8 mouse cellular contexts compared by ENCODE assay signal in the genomic region with DNA sequence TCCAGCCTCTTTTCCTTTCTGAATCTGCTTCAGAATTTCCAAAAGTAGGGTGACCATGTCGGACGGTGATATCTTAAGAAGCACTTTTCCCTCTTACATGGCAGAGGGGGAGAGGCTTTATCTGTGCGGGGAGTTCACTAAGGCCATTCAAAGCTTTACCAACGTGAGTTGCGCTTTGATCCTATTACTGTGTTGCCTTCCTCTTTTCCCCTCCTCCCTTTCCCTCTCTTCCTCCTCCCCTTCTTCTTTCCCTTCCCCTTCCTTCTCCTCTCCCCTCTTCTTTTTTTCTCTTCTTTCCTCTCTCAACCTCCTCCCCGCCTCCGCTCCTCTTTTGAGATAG. TPM values are rescaled to one million over a fixed set of nuclear protein-coding genes. Genes with fewer than 3 reads are reported as not detected.
A peak's percentile ranks its signal among the peaks of the same experiment; 100 is the strongest.
DNase-seq lines count a peak whose midpoint lies in the region; ATAC-seq and TF ChIP-seq lines count a peak whose summit lies in the region.

No protein-coding gene starts in this region.

- no peaks in the 10 kb centered on the region for H3K36me3 ChIP-seq in liver, adult 2 months (ENCODE audit: control insufficient read depth, insufficient read depth, low read length)
- H3K36me3 ChIP-seq in embryonic facial prominence, embryonic 13.5 days, result no peaks in the 10 kb centered on the region
- no peaks in the 10 kb centered on the region for H3K36me3 ChIP-seq in intestine, postnatal 0 days (ENCODE audit: control insufficient read depth, insufficient read depth)
- H3K36me3 ChIP-seq in neural tube, embryonic 12.5 days, result no peaks in the 10 kb centered on the region

- peaks cover 12% of the 10 kb centered on the region; the same call in 1 of the 2 replicates for H3K4me1 ChIP-seq in liver, adult 2 months (ENCODE audit: control insufficient read depth, insufficient read depth, low read length)
- H3K4me1 ChIP-seq in embryonic facial prominence, embryonic 13.5 days, result peaks cover 9% of the 10 kb centered on the region; the same call in 1 of the 2 replicates
- H3K4me1 ChIP-seq in intestine, postnatal 0 days (replicated peaks; ENCODE audit: control insufficient read depth, insufficient read depth, low read length), result 0 out of 2 replicates have a peak, but pooled peaks cover 4% of the 10 kb centered on the region
- H3K4me1 ChIP-seq in neural tube, embryonic 12.5 days, result peaks cover 13% of the 10 kb centered on the region; the same call in 1 of the 2 replicates

- no peak for TF ChIP-seq CTCF in liver, adult 2 months (IDR thresholded peaks at IDR 0.05; ENCODE audit: low read depth, low read length)
- no peak for TF ChIP-seq CTCF in intestine, postnatal 0 days (IDR thresholded peaks at IDR 0.05; ENCODE audit: low read depth)

- peak overlapping the region; percentile 45 for H3K4me3 ChIP-seq in liver, adult 2 months (ENCODE audit: insufficient read depth, low read depth, low read length)
- peak overlapping the region; percentile 42 for H3K4me3 ChIP-seq in embryonic facial prominence, embryonic 13.5 days
- peak overlapping the region; percentile 39 for H3K4me3 ChIP-seq in intestine, postnatal 0 days (ENCODE audit: low read depth, low read length)
- peak overlapping the region; percentile 36 for H3K4me3 ChIP-seq in neural tube, embryonic 12.5 days

- H3K79me2 ChIP-seq in liver, adult 2 months (ENCODE audit: control insufficient read depth, insufficient read depth, low read length), result no peaks in the 10 kb centered on the region

- no peaks in the 10 kb centered on the region for H3K9me3 ChIP-seq in embryonic facial prominence, embryonic 13.5 days
- H3K9me3 ChIP-seq in intestine, postnatal 0 days (ENCODE audit: control insufficient read depth), result no peaks in the 10 kb centered on the region
- H3K9me3 ChIP-seq in neural tube, embryonic 12.5 days, result no peaks in the 10 kb centered on the region

- no peak for ATAC-seq in embryonic facial prominence, embryonic 13.5 days (ENCODE audit: insufficient number of reproducible peaks, insufficient read depth, low FRiP score, low TSS enrichment, low read depth)
- ATAC-seq in intestine, postnatal 0 days, result peak; percentile 21; the same call in 1 of the 2 replicates
- ATAC-seq in neural tube, embryonic 12.5 days (ENCODE audit: low FRiP score, low read depth), result 0 out of 2 replicates have a peak, but pooled peaks have one; percentile 29

- peak overlapping the region; percentile 33 for H3K27ac ChIP-seq in liver, adult 2 months (replicated peaks; ENCODE audit: insufficient read depth, low read depth, low read length)
- H3K27ac ChIP-seq in embryonic facial prominence, embryonic 13.5 days, result peak overlapping the region; percentile 9; the same call in 1 of the 2 replicates
- no peak overlapping the region; the same call in 1 of the 2 replicates for H3K27ac ChIP-seq in intestine, postnatal 0 days (ENCODE audit: low read depth, low read length)
- no peak overlapping the region for H3K27ac ChIP-seq in neural tube, embryonic 12.5 days

- peak overlapping the region; percentile 64 for H3K4me2 ChIP-seq in embryonic facial prominence, embryonic 13.5 days
- peak overlapping the region; percentile 68 for H3K4me2 ChIP-seq in intestine, postnatal 0 days (replicated peaks; ENCODE audit: low read depth)
- H3K4me2 ChIP-seq in neural tube, embryonic 12.5 days (replicated peaks), result peak overlapping the region; percentile 64

- 25% methylated on average over 7 of the region's 7 CpGs for WGBS in liver, adult 2 months
- WGBS in embryonic facial prominence, embryonic 13.5 days, result 26% methylated on average over 7 of the region's 7 CpGs
- WGBS in intestine, postnatal 0 days, result 25% methylated on average over 7 of the region's 7 CpGs
- 27% methylated on average over 7 of the region's 7 CpGs for WGBS in neural tube, embryonic 12.5 days

- no peak for DNase-seq in liver, adult 2 months (ENCODE audit: extremely low read depth, low read depth, low spot score)
- DNase-seq in liver, result no peak
- no peak for DNase-seq in right cerebral cortex, postnatal 25 days
- no peak for DNase-seq in left cerebral cortex, postnatal 36 days (ENCODE audit: low spot score in 2 of 2)
- DNase-seq in adrenal gland, adult 2 months, result no peak

- intact Hi-C loops in left cerebral cortex, postnatal 36 days (cut with DNase I), result no loop called here

- H3K27me3 ChIP-seq in liver, adult 2 months (ENCODE audit: control insufficient read depth, insufficient read depth, low read length), result no peaks in the 10 kb centered on the region
- H3K27me3 ChIP-seq in embryonic facial prominence, embryonic 13.5 days, result no peaks in the 10 kb centered on the region
- H3K27me3 ChIP-seq in intestine, postnatal 0 days (replicated peaks; ENCODE audit: control insufficient read depth, insufficient read depth, low read length), result no peaks in the 10 kb centered on the region
- H3K27me3 ChIP-seq in neural tube, embryonic 12.5 days (replicated peaks), result no peaks in the 10 kb centered on the region

- TF ChIP-seq POLR2A in liver, adult 2 months (IDR thresholded peaks at IDR 0.05; ENCODE audit: extremely low read depth, insufficient read depth, low read length), result no peak

- peak overlapping the region; percentile 54 for H3K9ac ChIP-seq in liver, adult 2 months (ENCODE audit: low read depth, low read length)
- peak overlapping the region; percentile 65 for H3K9ac ChIP-seq in embryonic facial prominence, embryonic 13.5 days
- H3K9ac ChIP-seq in intestine, postnatal 0 days (ENCODE audit: low read depth, low read length), result no peak overlapping the region
- peak overlapping the region; percentile 10; the same call in 1 of the 2 replicates for H3K9ac ChIP-seq in neural tube, embryonic 12.5 days

RNA-seq across cellular contexts. Expression of a gene that starts 0.3 kb away (rescaled TPM):
- 0.28 and 0.40 TPM in 2 replicates for total RNA-seq in liver, adult 2 months (2014; rRNA removed)
- polyA plus RNA-seq in liver, adult 2 months (2012; rRNA removed), result 0.04 and 0.05 TPM in 2 replicates
- 0.66 and 0.80 TPM in 2 replicates for polyA plus RNA-seq in embryonic facial prominence, embryonic 13.5 days (2015; fragmentation: Nextera tagmentation; extraction: Ambion mirVana)
- 0.18 and 0.22 TPM in 2 replicates for polyA plus RNA-seq in intestine, postnatal 0 days (2015; fragmentation: Nextera tagmentation; extraction: Ambion mirVana)
- polyA plus RNA-seq in neural tube, embryonic 12.5 days (2016; fragmentation: Nextera tagmentation; extraction: Ambion mirVana), result 1.5 and 1.6 TPM in 2 replicates
- under 1 TPM; 0.32 to 0.86 TPM for total RNA-seq in left cerebral cortex, postnatal 36 days (2021)
- total RNA-seq in adrenal gland, adult 2 months (2021), result 10 to 100 TPM in 1 of 2 experiments, 1 to 10 TPM in 1; 3.5 to 11.4 TPM
- polyA plus RNA-seq in adrenal gland, adult 2 months (2012; rRNA removed), result 1.3 and 1.6 TPM in 2 replicates

RNA-seq across cellular contexts. Expression of a gene that starts 17.9 kb away (rescaled TPM):
- total RNA-seq in liver, adult 2 months (2014; rRNA removed), result 205 and 272 TPM in 2 replicates
- 118 and 124 TPM in 2 replicates for polyA plus RNA-seq in liver, adult 2 months (2012; rRNA removed)
- polyA plus RNA-seq in embryonic facial prominence, embryonic 13.5 days (2015; fragmentation: Nextera tagmentation; extraction: Ambion mirVana), result 138 and 141 TPM in 2 replicates
- polyA plus RNA-seq in intestine, postnatal 0 days (2015; fragmentation: Nextera tagmentation; extraction: Ambion mirVana), result 29.3 and 29.5 TPM in 2 replicates
- 356 and 377 TPM in 2 replicates for polyA plus RNA-seq in neural tube, embryonic 12.5 days (2016; fragmentation: Nextera tagmentation; extraction: Ambion mirVana)
- total RNA-seq in left cerebral cortex, postnatal 36 days (2021), result 100 to 1,000 TPM; 117 to 123 TPM
- 1,000 to 10,000 TPM; 1,249 to 2,157 TPM for total RNA-seq in adrenal gland, adult 2 months (2021)
- polyA plus RNA-seq in adrenal gland, adult 2 months (2012; rRNA removed), result 567 and 624 TPM in 2 replicates

RNA-seq across cellular contexts. Expression of a gene that starts 29.0 kb away (rescaled TPM):
- 10.1 and 11.6 TPM in 2 replicates for total RNA-seq in liver, adult 2 months (2014; rRNA removed)
- polyA plus RNA-seq in liver, adult 2 months (2012; rRNA removed), result 11.0 and 17.3 TPM in 2 replicates
- polyA plus RNA-seq in embryonic facial prominence, embryonic 13.5 days (2015; fragmentation: Nextera tagmentation; extraction: Ambion mirVana), result 28.0 and 31.4 TPM in 2 replicates
- polyA plus RNA-seq in intestine, postnatal 0 days (2015; fragmentation: Nextera tagmentation; extraction: Ambion mirVana), result 15.6 and 16.3 TPM in 2 replicates
- 33.2 and 33.6 TPM in 2 replicates for polyA plus RNA-seq in neural tube, embryonic 12.5 days (2016; fragmentation: Nextera tagmentation; extraction: Ambion mirVana)
- 100 to 1,000 TPM; 167 to 298 TPM for total RNA-seq in left cerebral cortex, postnatal 36 days (2021)
- 10 to 100 TPM; 38.3 to 55.4 TPM for total RNA-seq in adrenal gland, adult 2 months (2021)
- polyA plus RNA-seq in adrenal gland, adult 2 months (2012; rRNA removed), result 29.4 and 36.5 TPM in 2 replicates

Comparison
In these comparisons a context has a peak if more than half of its experiments do, and no peak if none do; other contexts are left out.
1. H3K27ac ChIP-seq: peak in liver, adult 2 months (single experiment) and embryonic facial prominence, embryonic 13.5 days (single experiment); none in intestine, postnatal 0 days (single experiment) and neural tube, embryonic 12.5 days (single experiment).
2. Peak in every context shown above with its lines, with median percentiles within 50 percentile points of each other: H3K4me3 ChIP-seq and H3K4me2 ChIP-seq.